Mouse (Mus musculus) thymus, adult 2 months (tissue): ENCODE data around the gene Thra. TPM values are rescaled to one million over a fixed set of nuclear protein-coding genes. Genes with fewer than 3 reads are reported as not detected.

Experiments
- DNase-seq: peaks from one replicate; pipeline ENCODE4 v3.0.0; 2021
- H3K27ac ChIP-seq: fragments of 200-500 bp; 2 replicates; pipeline ENCODE4 v1.5.1; 2012; ENCODE audit warnings: low read length, control low read depth; ENCODE audit not compliant: control insufficient read depth, insufficient read depth
- H3K27me3 ChIP-seq: fragments of 200-500 bp; 2 replicates; pipeline ENCODE4 v1.6.1; 2012; ENCODE audit warnings: mild to moderate bottlenecking, low read length, moderate library complexity, mixed read lengths; ENCODE audit not compliant: control insufficient read depth, insufficient read depth
- H3K36me3 ChIP-seq: fragments of 200-500 bp; 2 replicates; pipeline ENCODE4 v1.6.1; 2012; ENCODE audit warnings: mild to moderate bottlenecking, low read length, moderate library complexity; ENCODE audit not compliant: control insufficient read depth, insufficient read depth
- H3K4me1 ChIP-seq: fragments of 200-500 bp; replicated peaks from 2 replicates; pipeline ENCODE4 v1.6.1; 2012; ENCODE audit warnings: low read length; ENCODE audit not compliant: control insufficient read depth, insufficient read depth
- H3K4me3 ChIP-seq: fragments of 200-500 bp; 2 replicates; pipeline ENCODE4 v1.5.1; 2012; ENCODE audit warnings: mild to moderate bottlenecking, low read length, control low read depth, moderate library complexity; ENCODE audit not compliant: control insufficient read depth, insufficient read depth
- CTCF ChIP-seq: fragments of 200-500 bp; IDR thresholded peaks from 2 replicates; pipeline ENCODE4 v1.5.1; 2012; ENCODE audit warnings: mild to moderate bottlenecking, control low read depth, low read length, moderate library complexity, borderline replicate concordance; ENCODE audit not compliant: control insufficient read depth, poor library complexity, insufficient read depth; ENCODE audit errors: extremely low read depth
- POLR2A ChIP-seq: fragments of 200-500 bp; IDR thresholded peaks from 2 replicates; pipeline ENCODE4 v1.6.1; 2012; ENCODE audit warnings: mild to moderate bottlenecking, low read length, control low read depth, moderate library complexity; ENCODE audit not compliant: control insufficient read depth, poor library complexity, insufficient read depth; ENCODE audit errors: extremely low read depth
- WGBS: fragments of 180-500 bp; shearing (Covaris S2); methylation state at CpG from one replicate; pipeline ENCODE4 v1.1.7; 2018; 5-methylcytosine and 5-hydroxymethylcytosine counted together
- polyA plus RNA-seq: library from polyadenylated mRNA; depleted of rRNA; stranded (reverse); fragments of >200 nt; gene quantifications from 2 replicates; pipeline ENCODE4 v1.2.3, GENCODE M21; 2012

Thra gene
- polyA plus RNA-seq, 1 experiment, result 36.8 TPM

GRCm38 (mm10) chr11:98754621-98755181, 14.3 kb downstream of the Thra start:
- 39% methylated on average over 7 of the region's 7 CpGs for WGBS
- Histone ChIP-seq H3K27me3 (no peaks in the 10 kb centered on the region), H3K36me3 (no peaks in the 10 kb centered on the region), H3K27ac (no peak overlapping the region), H3K4me1 (peaks cover 21% of the 10 kb centered on the region), H3K4me3 (no peak overlapping the region)
- DNase-seq, result peak; percentile 81
- TF ChIP-seq POLR2A (no peak), CTCF (peak; percentile 98)

GRCm38 (mm10) chr11:98755726-98756380, 15.4 kb downstream of the Thra start:
- no peaks in the 10 kb centered on the region for H3K36me3 ChIP-seq
- H3K4me1 ChIP-seq, result peaks cover 14% of the 10 kb centered on the region
- 92% methylated on average over 6 of the region's 6 CpGs for WGBS
- DNase-seq, result no peak
- no peak overlapping the region for H3K4me3 ChIP-seq
- no peak overlapping the region for H3K27ac ChIP-seq
- H3K27me3 ChIP-seq, result no peaks in the 10 kb centered on the region
- no peak for TF ChIP-seq POLR2A

GRCm38 (mm10) chr11:98756711-98757110, 16.3 kb downstream of the Thra start:
- 96% methylated on average over 12 of the region's 12 CpGs for WGBS
- TF ChIP-seq POLR2A, result no peak
- TF ChIP-seq CTCF, result no peak
- no peak for DNase-seq
- H3K36me3 ChIP-seq, result no peaks in the 10 kb centered on the region
- no peaks in the 10 kb centered on the region for H3K27me3 ChIP-seq
- H3K27ac ChIP-seq, result no peak overlapping the region
- H3K4me3 ChIP-seq, result no peak overlapping the region
- peaks cover 6% of the 10 kb centered on the region for H3K4me1 ChIP-seq

GRCm38 (mm10) chr11:98761939-98762338, 21.5 kb downstream of the Thra start:
- TF ChIP-seq CTCF, result no peak
- TF ChIP-seq POLR2A, result no peak
- Histone ChIP-seq H3K27ac (no peak overlapping the region), H3K4me1 (peaks cover 8% of the 10 kb centered on the region; the same call in 1 of the 2 replicates), H3K4me3 (no peak overlapping the region), H3K36me3 (no peaks in the 10 kb centered on the region), H3K27me3 (no peaks in the 10 kb centered on the region)
- WGBS, result 96% methylated on average over 4 of the region's 4 CpGs
- DNase-seq, result no peak

DNA sequence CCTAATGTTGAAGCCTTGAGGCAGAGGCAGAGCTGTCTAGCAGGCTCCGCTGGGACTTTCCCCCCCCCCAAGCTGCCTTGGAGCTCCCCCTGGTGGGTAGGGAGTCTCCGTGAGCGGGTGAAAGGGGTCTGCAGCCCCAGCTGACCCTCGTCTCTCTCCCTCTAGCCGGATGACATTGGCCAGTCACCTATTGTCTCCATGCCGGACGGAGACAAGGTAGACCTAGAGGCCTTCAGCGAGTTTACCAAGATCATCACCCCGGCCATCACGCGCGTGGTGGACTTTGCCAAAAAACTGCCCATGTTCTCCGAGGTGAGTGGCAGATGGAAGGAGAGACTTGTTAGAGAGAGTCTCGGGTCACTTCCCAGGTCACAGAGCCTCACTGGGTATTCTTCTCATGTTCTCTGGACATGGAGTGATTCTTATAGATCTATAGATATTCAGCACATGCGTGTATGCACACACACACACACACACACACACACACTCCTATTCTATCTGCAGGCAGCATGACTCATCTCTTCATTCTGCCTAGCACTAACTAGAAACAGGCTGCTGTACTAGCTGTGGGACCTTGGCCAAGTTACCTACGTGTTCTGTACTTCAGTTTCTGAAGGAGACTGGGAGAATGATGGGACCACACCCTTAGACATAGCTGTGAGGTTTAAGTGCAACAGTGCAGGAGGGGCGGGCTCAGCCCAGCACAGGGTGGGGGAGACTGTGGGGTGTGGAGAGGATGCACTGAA, 22.5 kb downstream of the Thra start:
- Histone ChIP-seq H3K4me1 (peaks cover 13% of the 10 kb centered on the region), H3K27ac (no peak overlapping the region), H3K36me3 (no peaks in the 10 kb centered on the region), H3K27me3 (no peaks in the 10 kb centered on the region), H3K4me3 (no peak overlapping the region)
- DNase-seq, result no peak
- 89% methylated on average over 17 of the region's 17 CpGs for WGBS
- TF ChIP-seq POLR2A (no peak), CTCF (peak; percentile 65; the same call in 1 of the 2 replicates)

GRCm38 (mm10) chr11:98763502-98763861, 23.0 kb downstream of the Thra start:
- 95% methylated on average over 8 of the region's 8 CpGs for WGBS
- TF ChIP-seq POLR2A (no peak), CTCF (no peak)
- peaks cover 15% of the 10 kb centered on the region for H3K4me1 ChIP-seq
- no peak overlapping the region for H3K4me3 ChIP-seq
- H3K36me3 ChIP-seq, result no peaks in the 10 kb centered on the region
- no peaks in the 10 kb centered on the region for H3K27me3 ChIP-seq
- DNase-seq, result no peak
- no peak overlapping the region for H3K27ac ChIP-seq
